ENCODE assay signal across 9 mouse cellular contexts in the genomic region with DNA sequence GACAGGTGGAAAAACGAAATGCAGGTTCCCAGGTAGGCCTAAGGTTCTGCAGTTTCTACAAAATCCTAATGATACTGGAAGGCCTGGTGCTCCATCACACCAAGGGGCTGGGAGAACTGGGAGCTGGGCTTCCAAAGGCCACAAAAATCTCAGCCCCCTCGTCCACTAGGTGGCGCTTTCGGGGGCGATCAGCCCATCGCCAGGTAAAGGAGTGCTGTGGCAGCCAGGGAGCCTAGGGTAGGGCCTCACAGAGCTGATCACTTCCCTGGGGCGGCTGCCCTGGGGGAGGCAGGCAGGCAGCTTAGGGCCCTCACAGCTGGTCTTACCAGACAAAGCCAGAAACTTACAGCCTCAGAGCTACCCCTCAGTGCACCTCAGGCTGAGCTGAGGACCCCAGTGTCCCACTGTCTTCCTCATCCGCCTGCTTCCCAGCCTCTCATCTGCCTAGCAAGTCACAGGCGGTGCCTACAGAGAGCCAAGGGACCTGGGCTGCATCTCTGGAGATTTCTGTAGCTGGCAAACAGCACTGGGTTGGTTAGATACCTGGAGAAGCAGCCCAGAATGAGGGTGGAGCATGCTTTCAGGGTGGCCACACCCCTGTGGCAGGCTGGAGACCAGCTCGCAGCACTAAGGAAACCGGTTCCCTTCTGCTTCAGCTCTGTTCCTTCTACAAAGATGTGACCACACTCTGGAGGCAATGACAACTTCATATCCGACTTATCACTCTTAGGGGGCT. TPM values are rescaled to one million over a fixed set of nuclear protein-coding genes. Genes with fewer than 3 reads are reported as not detected.
DNase-seq lines count a peak whose midpoint lies in the region; ATAC-seq and TF ChIP-seq lines count a peak whose summit lies in the region.
"Had no signal": no experiment of that assay in that cellular context is flagged by ENCODE, and none has a peak within 500 bp of the region (broad histone marks: within the 10 kb centered on the region; RNA-seq: fewer than 3 reads in every experiment).

No protein-coding gene starts in this region.

- in situ Hi-C loops in ES-E14 (cut with MboI; ENCODE audit: low sequenced_read_pairs in 2 of 2, unreplicated experiment in 2 of 2), result no loop called here

- H3K4me3 ChIP-seq in hindbrain, embryonic 10.5 days, result no peak overlapping the region
- no peak overlapping the region for H3K4me3 ChIP-seq in hindbrain, embryonic 12.5 days
- H3K4me3 ChIP-seq in ES-E14 (ENCODE audit: insufficient read depth in 1 of 2, low read depth in 1 of 2, low read length in 2 of 2, poor library complexity in 1 of 2, severe bottlenecking in 1 of 2), result no peak overlapping the region
- no peak overlapping the region for H3K4me3 ChIP-seq in embryonic facial prominence, embryonic 10.5 days
- H3K4me3 ChIP-seq in limb, embryonic 11.5 days (ENCODE audit: low read depth, low read length), result no peak overlapping the region
- H3K4me3 ChIP-seq: megakaryocyte, embryonic 14.5 days had no signal

- 17% methylated on average over 12 of the region's 12 CpGs for WGBS in hindbrain, embryonic 10.5 days
- 19% methylated on average over 12 of the region's 12 CpGs for WGBS in hindbrain, embryonic 12.5 days
- WGBS in embryonic facial prominence, embryonic 10.5 days, result 20% methylated on average over 12 of the region's 12 CpGs
- WGBS in limb, embryonic 11.5 days, result 25% methylated on average over 12 of the region's 12 CpGs

- no peak overlapping the region for H3K27ac ChIP-seq in hindbrain, embryonic 10.5 days
- H3K27ac ChIP-seq in hindbrain, embryonic 12.5 days, result no peak overlapping the region
- H3K27ac ChIP-seq in ES-E14 (ENCODE audit: insufficient read depth, low read depth, low read length, poor library complexity, severe bottlenecking), result no peak overlapping the region
- H3K27ac ChIP-seq in embryonic facial prominence, embryonic 10.5 days (replicated peaks), result no peak overlapping the region
- H3K27ac ChIP-seq in limb, embryonic 11.5 days (replicated peaks; ENCODE audit: low read depth, low read length), result no peak overlapping the region

- H3K27me3 ChIP-seq in hindbrain, embryonic 10.5 days (ENCODE audit: insufficient read depth, poor library complexity, severe bottlenecking), result peaks cover 72% of the 10 kb centered on the region
- H3K27me3 ChIP-seq in hindbrain, embryonic 12.5 days, result peaks cover 57% of the 10 kb centered on the region
- H3K27me3 ChIP-seq in embryonic facial prominence, embryonic 10.5 days (replicated peaks; ENCODE audit: low read depth, poor library complexity, severe bottlenecking), result peaks cover 44% of the 10 kb centered on the region
- H3K27me3 ChIP-seq in limb, embryonic 11.5 days (ENCODE audit: control insufficient read depth, insufficient read depth, low read length), result no peaks in the 10 kb centered on the region

- peaks cover 46% of the 10 kb centered on the region for H3K4me1 ChIP-seq in hindbrain, embryonic 10.5 days (replicated peaks)
- peaks cover 18% of the 10 kb centered on the region for H3K4me1 ChIP-seq in hindbrain, embryonic 12.5 days
- peaks cover 0 to 18% of the 10 kb centered on the region in 2 experiments; a peak in 2 of 4 replicates for H3K4me1 ChIP-seq in ES-E14 (ENCODE audit: control insufficient read depth in 2 of 2, insufficient read depth in 2 of 2, low read length in 2 of 2, poor library complexity in 1 of 2)
- peaks cover 34% of the 10 kb centered on the region for H3K4me1 ChIP-seq in embryonic facial prominence, embryonic 10.5 days
- peaks cover 12% of the 10 kb centered on the region; the same call in 1 of the 2 replicates for H3K4me1 ChIP-seq in limb, embryonic 11.5 days (ENCODE audit: control insufficient read depth, insufficient read depth, low read length)
- H3K4me1 ChIP-seq: megakaryocyte, embryonic 14.5 days had no signal

- H3K9me3 ChIP-seq in hindbrain, embryonic 10.5 days, result no peaks in the 10 kb centered on the region
- H3K9me3 ChIP-seq in hindbrain, embryonic 12.5 days (replicated peaks), result no peaks in the 10 kb centered on the region
- no peaks in the 10 kb centered on the region for H3K9me3 ChIP-seq in ES-E14 (ENCODE audit: control insufficient read depth, insufficient read depth, low read depth, low read length)
- H3K9me3 ChIP-seq in embryonic facial prominence, embryonic 10.5 days, result no peaks in the 10 kb centered on the region
- H3K9me3 ChIP-seq in limb, embryonic 11.5 days (ENCODE audit: control insufficient read depth, low read length), result no peaks in the 10 kb centered on the region
- H3K9me3 ChIP-seq: megakaryocyte, embryonic 14.5 days had no signal

- no peak overlapping the region for H3K4me2 ChIP-seq in hindbrain, embryonic 12.5 days (replicated peaks)
- no peak overlapping the region for H3K4me2 ChIP-seq in limb, embryonic 11.5 days (ENCODE audit: low read depth, severe bottlenecking)

- H3K36me3 ChIP-seq in hindbrain, embryonic 10.5 days, result no peaks in the 10 kb centered on the region
- no peaks in the 10 kb centered on the region for H3K36me3 ChIP-seq in hindbrain, embryonic 12.5 days
- no peaks in the 10 kb centered on the region for H3K36me3 ChIP-seq in ES-E14 (ENCODE audit: control insufficient read depth, insufficient read depth, low read length, poor library complexity, severe bottlenecking)
- no peaks in the 10 kb centered on the region for H3K36me3 ChIP-seq in embryonic facial prominence, embryonic 10.5 days (replicated peaks)
- no peaks in the 10 kb centered on the region for H3K36me3 ChIP-seq in limb, embryonic 11.5 days (ENCODE audit: control insufficient read depth, insufficient read depth, low read length)

- DNase-seq in hindbrain, embryonic 10.5 days (ENCODE audit: low spot score), result peak; percentile 66
- peak; percentile 31 for DNase-seq in A20 (ENCODE audit: low read depth, low spot score)
- peak; percentile 58 for DNase-seq in ES-E14 (ENCODE audit: low read depth, low spot score)
- peak; percentile 77 for DNase-seq in embryonic facial prominence, embryonic 10.5 days (ENCODE audit: low spot score)
- peak; percentile 79 for DNase-seq in limb, embryonic 11.5 days (ENCODE audit: low spot score)
- DNase-seq in retina, postnatal 1 day, result peak; percentile 56
- no peak for DNase-seq in heart, adult 11 months

- no peak for ATAC-seq in hindbrain, embryonic 12.5 days (ENCODE audit: low FRiP score)
- ATAC-seq in limb, embryonic 11.5 days (ENCODE audit: insufficient number of reproducible peaks, low FRiP score, low TSS enrichment, low read depth), result no peak

- no peak overlapping the region for H3K9ac ChIP-seq in hindbrain, embryonic 12.5 days
- no peak overlapping the region for H3K9ac ChIP-seq in ES-E14 (ENCODE audit: insufficient read depth, low read depth, low read length, poor library complexity, severe bottlenecking)
- H3K9ac ChIP-seq in limb, embryonic 11.5 days (ENCODE audit: low read length), result no peak overlapping the region

TF ChIP-seq in ES-E14, 5 proteins besides CTCF, POLR2A, EP300 and RAD21:
- no peak for TF ChIP-seq ZNF384 (IDR thresholded peaks at IDR 0.05; ENCODE audit: low read depth, low read length)
- no peak for TF ChIP-seq CHD2 (IDR thresholded peaks at IDR 0.05; ENCODE audit: low read depth, low read length)
- TF ChIP-seq ZC3H11A (IDR thresholded peaks at IDR 0.05; ENCODE audit: borderline replicate concordance, low read depth, low read length), result peak; percentile 20; the same call in 1 of the 2 replicates
- no peak for TF ChIP-seq MAFK (IDR thresholded peaks at IDR 0.05; ENCODE audit: insufficient read depth, low read depth, low read length)
TF ChIP-seq in ES-E14: peak in this region for 1.

RNA-seq across cellular contexts. Expression of a gene that starts 20.5 kb away (rescaled TPM):
- polyA plus RNA-seq in hindbrain, embryonic 10.5 days (2016; fragmentation: Nextera tagmentation; extraction: Ambion mirVana), result 0.55 and 0.93 TPM in 2 replicates
- 0.68 and 0.84 TPM in 2 replicates for polyA plus RNA-seq in hindbrain, embryonic 12.5 days (2016; fragmentation: Nextera tagmentation; extraction: Ambion mirVana)
- 0.76 and 0.95 TPM in 2 replicates for total RNA-seq in ES-E14 (2012; rRNA removed)
- polyA plus RNA-seq in embryonic facial prominence, embryonic 10.5 days (2016; fragmentation: Nextera tagmentation; extraction: Ambion mirVana), result 1.2 and 1.5 TPM in 2 replicates
- 0.04 TPM in 1 of 2 replicates, not detected in the other for polyA plus RNA-seq in limb, embryonic 11.5 days (2014; fragmentation: Nextera tagmentation; extraction: Ambion mirVana)
